In the genomic region with DNA sequence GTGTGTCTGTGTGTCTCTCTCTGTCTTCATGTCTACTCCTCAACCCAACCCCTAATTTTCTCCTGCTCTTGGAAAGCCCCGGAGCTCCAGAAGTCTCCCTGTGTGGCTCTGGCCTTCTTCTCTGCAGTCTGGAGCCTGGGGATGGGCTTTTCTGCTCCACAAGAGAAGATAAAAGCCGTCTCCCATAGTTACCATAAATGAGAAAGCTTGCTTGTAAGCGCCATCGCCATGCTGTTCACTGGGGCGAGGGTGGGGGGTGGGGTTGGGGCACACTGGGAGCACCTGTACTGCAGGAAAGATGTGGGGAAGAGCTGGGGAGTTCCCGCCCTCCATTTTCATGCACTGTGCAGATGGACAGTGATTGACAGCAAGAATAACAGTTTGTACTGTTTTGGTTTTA, we compare ENCODE assay signal across 14 mouse cellular contexts.
"Had no signal": no experiment of that assay in that cellular context is flagged by ENCODE, and none has a peak within 500 bp of the region (broad histone marks: within the 10 kb centered on the region; RNA-seq: fewer than 3 reads in every experiment).

No protein-coding gene starts in this region.

- H3K4me1 ChIP-seq: neural tube, embryonic 12.5 days had no signal

- H3K27ac ChIP-seq: layer of hippocampus, adult 2 months; limb, embryonic 13.5 days; liver, embryonic 14.5 days; neural tube, embryonic 12.5 days had no signal

- H3K27me3 ChIP-seq: neural tube, embryonic 12.5 days had no signal

- H3K9me3 ChIP-seq: limb, embryonic 13.5 days; neural tube, embryonic 12.5 days had no signal

- DNase-seq: kidney, adult 18-20 months; kidney, postnatal 10 days; kidney, postnatal 4 days; left cerebral cortex, postnatal 4 days; lung, adult 18-20 months; right cerebral cortex, adult 18-20 months; right cerebral cortex, postnatal 25 days; spleen, adult 18-20 months; thymus, adult 18-20 months; thymus, postnatal 14 days had no signal

- H3K36me3 ChIP-seq: limb, embryonic 13.5 days; neural tube, embryonic 12.5 days had no signal

- H3K4me2 ChIP-seq: limb, embryonic 13.5 days; neural tube, embryonic 12.5 days had no signal

- H3K4me3 ChIP-seq: layer of hippocampus, adult 2 months; limb, embryonic 13.5 days; neural tube, embryonic 12.5 days had no signal

- H3K9ac ChIP-seq: limb, embryonic 13.5 days; liver, embryonic 14.5 days; neural tube, embryonic 12.5 days had no signal
